Mouse (Mus musculus): ENCODE measurements around the gene Tspan33. TPM values are rescaled to one million over a fixed set of nuclear protein-coding genes. Genes with fewer than 3 reads are reported as not detected.
"Not testable (repeated sequence)": the region's sequence is repeated elsewhere in the genome, so short reads cannot be mapped to it uniquely, and the experiment has no call there.

Tspan33 gene
- polyA plus RNA-seq, 2 experiments from 2014 or later, result 0.20 TPM; not detected in 1

GRCm38 (mm10) chr6:29756001-29756400, 62.0 kb downstream of the Tspan33 start:
- no peak for ATAC-seq

GRCm38 (mm10) chr6:29756476-29756875, 62.5 kb downstream of the Tspan33 start:
- no peak for ATAC-seq

GRCm38 (mm10) chr6:29758417-29758816, 64.4 kb downstream of the Tspan33 start:
- peak; percentile 65 for ATAC-seq

GRCm38 (mm10) chr6:29759012-29759679, 65.1 kb downstream of the Tspan33 start:
- no peak for ATAC-seq

- ATAC-seq, result not testable (repeated sequence)
These were observed 66.4 kb downstream of the Tspan33 start for GRCm38 (mm10) chr6:29760397-29760796.

- no peak for ATAC-seq
These were observed 67.3 kb downstream of the Tspan33 start for GRCm38 (mm10) chr6:29761282-29761681.

- peak; percentile 48 for ATAC-seq
These were observed 68.5 kb downstream of the Tspan33 start for GRCm38 (mm10) chr6:29762524-29762923.

GRCm38 (mm10) chr6:29766874-29767273, 72.9 kb downstream of the Tspan33 start:
- ATAC-seq, result no peak

Other genes starting within 250 kb of the Tspan33 start
- 100 to 1,000 TPM; 325 to 332 TPM for gene Atp6v1f, start 226.5 kb upstream of the Tspan33 start, polyA plus RNA-seq (2017; shearing (Covaris generic))
- not detected for gene Atp6v1fnb, start 222.8 kb upstream of the Tspan33 start, polyA plus RNA-seq (2017; shearing (Covaris generic))
- under 1 TPM in 1 of 2 experiments, not detected in 1; 0.38 TPM for gene Kcp, start 186.3 kb upstream of the Tspan33 start, polyA plus RNA-seq (2017; shearing (Covaris generic))
- 10 to 100 TPM; 24.8 to 32.7 TPM for gene Irf5, start 167.6 kb upstream of the Tspan33 start, polyA plus RNA-seq (2017; shearing (Covaris generic))
- gene Tnpo3, start 84.3 kb upstream of the Tspan33 start, polyA plus RNA-seq (2017; shearing (Covaris generic)), result 100 to 1,000 TPM in 1 of 2 experiments, 10 to 100 TPM in 1; 67.5 to 110 TPM
- under 1 TPM in 1 of 2 experiments, not detected in 1; 0.11 TPM for gene Smo, start 41.3 kb downstream of the Tspan33 start, polyA plus RNA-seq (2017; shearing (Covaris generic))
- gene Ahcyl2, start 73.8 kb downstream of the Tspan33 start, polyA plus RNA-seq (2017; shearing (Covaris generic)), result 100 to 1,000 TPM in 1 of 2 experiments, 10 to 100 TPM in 1; 87.8 to 108 TPM
- under 1 TPM; 0.11 to 0.27 TPM for gene Strip2, start 222.8 kb downstream of the Tspan33 start, polyA plus RNA-seq (2017; shearing (Covaris generic))